Mouse (Mus musculus) CH12.LX (cell line): Measurements from ENCODE around the gene Mpv17. TPM values are rescaled to one million over a fixed set of nuclear protein-coding genes. Genes with fewer than 3 reads are reported as not detected.

ENCODE experiments used
- DNase-seq: peaks from one replicate; pipeline ENCODE4 v3.0.0-alpha.2; 2013; ENCODE audit errors: extremely low read depth
- H3K27ac ChIP-seq: 2 replicates; pipeline ENCODE4 v1.5.1; 2012; ENCODE audit warnings: low read depth, mild to moderate bottlenecking, control low read depth, moderate library complexity; ENCODE audit not compliant: insufficient read depth
- H3K27me3 ChIP-seq: replicated peaks from 2 replicates; pipeline ENCODE3; 2012; ENCODE audit warnings: inconsistent platforms
- H3K36me3 ChIP-seq, 2 experiments: replicated peaks in 1 of 2; 2 replicates each; pipeline versions ENCODE3 to v1.6.1; 2012; ENCODE audit warnings: inconsistent platforms in 1 of 2, low read length in 1 of 2, mild to moderate bottlenecking in 1 of 2, mixed read lengths in 1 of 2, moderate library complexity in 1 of 2; ENCODE audit not compliant: control insufficient read depth in 1 of 2, insufficient read depth in 1 of 2
- H3K4me1 ChIP-seq, 2 experiments: 2 replicates each; pipeline ENCODE4 v1.6.1; 2012; ENCODE audit warnings: inconsistent platforms in 1 of 2, moderate library complexity in 1 of 2; ENCODE audit not compliant: insufficient read depth in 2 of 2, control insufficient read depth in 1 of 2
- H3K4me2 ChIP-seq: 2 replicates; pipeline ENCODE4 v1.6.1; 2012; ENCODE audit warnings: low read depth, mild to moderate bottlenecking, control low read depth; ENCODE audit not compliant: poor library complexity, insufficient read depth, severe bottlenecking
- H3K4me3 ChIP-seq, 3 experiments: fragments of 150-350 bp in 1 of 3; sonication (generic) in 1 of 3; replicated peaks in 1 of 3; 2 replicates each; pipeline versions ENCODE3 to v1.5.1; 2011 to 2012; ENCODE audit warnings: low read depth in 2 of 3, low read length in 2 of 3, mild to moderate bottlenecking in 2 of 3, moderate library complexity in 2 of 3, control low read depth in 1 of 3, improper control_type of control experiment in 1 of 3, inconsistent platforms in 1 of 3, mixed read lengths in 1 of 3; ENCODE audit not compliant: poor library complexity in 1 of 3
- H3K79me2 ChIP-seq: replicated peaks from 2 replicates; pipeline ENCODE4 v1.6.1; 2012; ENCODE audit warnings: mild to moderate bottlenecking, moderate library complexity; ENCODE audit not compliant: control insufficient read depth, poor library complexity, insufficient read depth, severe bottlenecking; ENCODE audit errors: extremely low read depth
- H3K9ac ChIP-seq: 2 replicates; pipeline ENCODE4 v1.6.1; 2012; ENCODE audit warnings: low read depth, mild to moderate bottlenecking, control low read depth, moderate library complexity; ENCODE audit not compliant: insufficient read depth
- H3K9me3 ChIP-seq: replicated peaks from 2 replicates; pipeline ENCODE3; 2012; ENCODE audit warnings: low read length, inconsistent platforms, mixed read lengths
- BHLHE40 ChIP-seq: IDR thresholded peaks from 2 replicates; pipeline ENCODE4 v1.6.1; 2011; ENCODE audit warnings: mild to moderate bottlenecking, low read depth, low read length, improper control_type of control experiment
- CHD2 ChIP-seq: IDR thresholded peaks from 2 replicates; pipeline ENCODE4 v1.6.1; 2011; ENCODE audit warnings: low read length, improper control_type of control experiment
- E2F4 ChIP-seq: IDR thresholded peaks from 2 replicates; pipeline ENCODE4 v1.6.1; 2011; ENCODE audit warnings: low read depth, low read length, improper control_type of control experiment; ENCODE audit not compliant: insufficient replicate concordance
- EP300 ChIP-seq: IDR thresholded peaks from 2 replicates; pipeline ENCODE4 v1.6.1; 2011; ENCODE audit warnings: low read length, improper control_type of control experiment
- ETS1 ChIP-seq: conservative IDR thresholded peaks from 2 replicates; pipeline ENCODE4 v1.6.1; 2012; ENCODE audit warnings: low read depth, mild to moderate bottlenecking, inconsistent platforms, low read length, improper control_type of control experiment, moderate library complexity
- GABPA ChIP-seq: IDR thresholded peaks from 2 replicates; pipeline ENCODE4 v1.6.1; 2012; ENCODE audit warnings: low read depth, low read length, improper control_type of control experiment, inconsistent platforms; ENCODE audit not compliant: insufficient replicate concordance
- HCFC1 ChIP-seq: IDR thresholded peaks from 2 replicates; pipeline ENCODE4 v1.6.1; 2012; ENCODE audit warnings: low read depth, mild to moderate bottlenecking, inconsistent platforms, low read length, improper control_type of control experiment
- JUN ChIP-seq: IDR thresholded peaks from 2 replicates; pipeline ENCODE4 v1.6.1; 2011; ENCODE audit warnings: low read depth, mild to moderate bottlenecking, low read length, improper control_type of control experiment, moderate library complexity; ENCODE audit not compliant: insufficient read depth
- JUND ChIP-seq: conservative IDR thresholded peaks from 2 replicates; pipeline ENCODE4 v1.6.1; 2011; ENCODE audit warnings: low read depth, low read length, improper control_type of control experiment
- KAT2A ChIP-seq: IDR thresholded peaks from 2 replicates; pipeline ENCODE4 v1.6.1; 2012; ENCODE audit warnings: low read length, improper control_type of control experiment, inconsistent platforms; ENCODE audit not compliant: insufficient replicate concordance
- MAX ChIP-seq: IDR thresholded peaks from 2 replicates; pipeline ENCODE4 v1.6.1; 2011; ENCODE audit warnings: low read length, improper control_type of control experiment
- MEF2A ChIP-seq: IDR thresholded peaks from 2 replicates; pipeline ENCODE4 v1.6.1; 2014; ENCODE audit warnings: low read depth, mild to moderate bottlenecking, inconsistent platforms, low read length, improper control_type of control experiment, borderline replicate concordance
- MXI1 ChIP-seq: IDR thresholded peaks from 2 replicates; pipeline ENCODE4 v1.6.1; 2011; ENCODE audit warnings: mild to moderate bottlenecking, low read depth, low read length, improper control_type of control experiment
- NRF1 ChIP-seq: IDR thresholded peaks from 2 replicates; pipeline ENCODE4 v1.6.1; 2014; ENCODE audit warnings: low read depth, mild to moderate bottlenecking, inconsistent platforms, low read length, improper control_type of control experiment, moderate library complexity
- POLR2A ChIP-seq: IDR thresholded peaks from 2 replicates; pipeline ENCODE4 v1.6.1; 2011; ENCODE audit warnings: low read depth, mild to moderate bottlenecking, improper control_type of control experiment, low read length
- POLR2AphosphoS2 ChIP-seq: IDR thresholded peaks from 2 replicates; pipeline ENCODE4 v1.6.1; 2011; ENCODE audit warnings: low read depth, low read length, improper control_type of control experiment
- RAD21 ChIP-seq: IDR thresholded peaks from 2 replicates; pipeline ENCODE4 v1.6.1; 2011; ENCODE audit warnings: low read depth, mild to moderate bottlenecking, low read length, improper control_type of control experiment, moderate library complexity
- TBP ChIP-seq: conservative IDR thresholded peaks from 2 replicates; pipeline ENCODE4 v1.6.1; 2011; ENCODE audit warnings: low read depth, low read length, improper control_type of control experiment
- TCF12 ChIP-seq: IDR thresholded peaks from 2 replicates; pipeline ENCODE4 v1.6.1; 2014; ENCODE audit warnings: low read depth, mild to moderate bottlenecking, inconsistent platforms, low read length, improper control_type of control experiment
- UBTF ChIP-seq: IDR thresholded peaks from 2 replicates; pipeline ENCODE4 v1.6.1; 2012; ENCODE audit warnings: low read depth, mild to moderate bottlenecking, inconsistent platforms, low read length, improper control_type of control experiment, moderate library complexity
- ZC3H11A ChIP-seq: IDR thresholded peaks from 2 replicates; pipeline ENCODE4 v1.6.1; 2012; ENCODE audit warnings: low read depth, mild to moderate bottlenecking, inconsistent platforms, low read length, improper control_type of control experiment
- ZNF384 ChIP-seq: IDR thresholded peaks from 2 replicates; pipeline ENCODE4 v1.6.1; 2012; ENCODE audit warnings: low read depth, low read length, improper control_type of control experiment, inconsistent platforms
- dilution Hi-C: fragments of 300-500 bp; cut with MboI; formaldehyde crosslinking; loops from 2 replicates; pipeline ENCODE4 v1.14.3; 2020; ENCODE audit warnings: low sequenced_read_pairs; ENCODE audit not compliant: extremely low pct_unique_long_range_greater_than_20kb, extremely low pct_ligation_motif_present
- in situ Hi-C: fragments of 300-500 bp; cut with MboI; formaldehyde crosslinking; loops from 3 replicates; pipeline ENCODE4 v1.14.3; 2019; ENCODE audit warnings: low sequenced_read_pairs, low pct_ligation_motif_present, low pct_unique_long_range_greater_than_20kb, mixed read lengths
- polyA plus RNA-seq: library from polyadenylated mRNA; unstranded; fragments of >175 nt; gene quantifications from 2 replicates; pipeline ENCODE4 v1.2.1, GENCODE M21; 2012; ENCODE audit warnings: low read depth; ENCODE audit not compliant: insufficient read length
- total RNA-seq, 2 experiments: library from RNA; depleted of rRNA; stranded (reverse); fragments of 300-350 nt in 1 of 2; fragments of >200 nt in 1 of 2; gene quantifications; 2 replicates each; pipeline ENCODE4 v1.2.3; 2012 to 2014

Gene Mpv17
- total and polyA plus RNA-seq, 3 experiments: 24.0 to 37.6 (median 32.8) TPM

GRCm38 (mm10) chr5:31197072-31197471, 43.0 kb upstream of the Mpv17 start:
- Histone ChIP-seq H3K27ac (no peak overlapping the region), H3K4me2 (no peak overlapping the region)
- in situ Hi-C loops: no loop called here
- no peak for TF ChIP-seq E2F4
- no peak for TF ChIP-seq EP300
- no peak for TF ChIP-seq ETS1
- TF ChIP-seq POLR2AphosphoS2: no peak
- TF ChIP-seq KAT2A: no peak
- TF ChIP-seq CHD2: no peak
- no peak for TF ChIP-seq MXI1
- TF ChIP-seq BHLHE40: no peak
- no peak for TF ChIP-seq TCF12
- no peak for TF ChIP-seq JUN
- TF ChIP-seq MAX: no peak
- TF ChIP-seq HCFC1: no peak
- no peak for TF ChIP-seq UBTF
- no peak for TF ChIP-seq RAD21
- no peak for TF ChIP-seq MEF2A
- TF ChIP-seq, all 38 proteins: peak for 0
- no peaks in the 10 kb centered on the region for H3K27me3 ChIP-seq
- H3K79me2 ChIP-seq: peaks cover 26% of the 10 kb centered on the region
- DNase-seq: no peak
- dilution Hi-C loops: no loop called here
- peaks cover 8 to 29% of the 10 kb centered on the region in 2 experiments for H3K4me1 ChIP-seq
- no peak overlapping the region for H3K9ac ChIP-seq
- H3K9me3 ChIP-seq: no peaks in the 10 kb centered on the region
- peaks cover 56 to 65% of the 10 kb centered on the region in 2 experiments for H3K36me3 ChIP-seq
- H3K4me3 ChIP-seq: no peak overlapping the region

- no peak overlapping the region for H3K9ac ChIP-seq
- H3K9me3 ChIP-seq: no peaks in the 10 kb centered on the region
- peaks cover 34% of the 10 kb centered on the region for H3K79me2 ChIP-seq
- H3K27ac ChIP-seq: no peak overlapping the region
- no peaks in the 10 kb centered on the region for H3K27me3 ChIP-seq
- no peak overlapping the region for H3K4me2 ChIP-seq
- TF ChIP-seq ZC3H11A: no peak
- no peak for TF ChIP-seq TBP
- TF ChIP-seq JUND: no peak
- TF ChIP-seq POLR2A: no peak; the same call in 1 of the 2 replicates
- TF ChIP-seq E2F4: no peak
- no peak for TF ChIP-seq MAX
- no peak for TF ChIP-seq POLR2AphosphoS2
- no peak for TF ChIP-seq BHLHE40
- TF ChIP-seq MXI1: no peak
- TF ChIP-seq ZNF384: no peak
- TF ChIP-seq GABPA: no peak
- TF ChIP-seq NRF1: no peak
- H3K36me3 ChIP-seq: peaks cover 58 to 68% of the 10 kb centered on the region in 2 experiments
- no peak for DNase-seq
- peaks cover 8 to 36% of the 10 kb centered on the region in 2 experiments for H3K4me1 ChIP-seq
- no peak overlapping the region for H3K4me3 ChIP-seq
- dilution Hi-C loops: no loop called here
- in situ Hi-C loops: no loop called here
Observed at GRCm38 (mm10) chr5:31196207-31196606, 42.2 kb upstream of the Mpv17 start.
